Mouse (Mus musculus) intestine, postnatal 0 days (tissue): Measurements from ENCODE around the gene Rdh16f1. TPM values are rescaled to one million over a fixed set of nuclear protein-coding genes. Genes with fewer than 3 reads are reported as not detected.
"Not testable (repeated sequence)": the region's sequence is repeated elsewhere in the genome, so short reads cannot be mapped to it uniquely, and the experiment has no call there.

Experiments used
- ATAC-seq: fragments of 200-750 bp; cut with Nextera tagmentation; 2 replicates; pipeline ENCODE4 v1.8.0; 2017; ENCODE audit warnings: mild to moderate bottlenecking, moderate TSS enrichment, moderate library complexity
- H3K27ac ChIP-seq: fragments of 300-500 bp; sonication (generic); 2 replicates; pipeline ENCODE4 v1.5.1; 2014; ENCODE audit warnings: mild to moderate bottlenecking, low read depth, low read length, moderate library complexity
- H3K27me3 ChIP-seq: fragments of 300-500 bp; sonication (generic); replicated peaks from 2 replicates; pipeline ENCODE4 v1.6.1; 2014; ENCODE audit warnings: low read length, mixed read lengths; ENCODE audit not compliant: control insufficient read depth, insufficient read depth
- H3K36me3 ChIP-seq: fragments of 300-500 bp; sonication (generic); 2 replicates; pipeline ENCODE4 v1.6.1; 2014; ENCODE audit warnings: mild to moderate bottlenecking, moderate library complexity; ENCODE audit not compliant: control insufficient read depth, insufficient read depth
- H3K4me1 ChIP-seq: fragments of 300-500 bp; sonication (generic); replicated peaks from 2 replicates; pipeline ENCODE4 v1.6.1; 2014; ENCODE audit warnings: antibody characterized with exemption, low read length, mixed read lengths; ENCODE audit not compliant: control insufficient read depth, insufficient read depth
- H3K4me2 ChIP-seq: fragments of 300-500 bp; sonication (generic); replicated peaks from 2 replicates; pipeline ENCODE4 v1.6.1; 2014; ENCODE audit warnings: low read depth, mild to moderate bottlenecking, moderate library complexity
- H3K4me3 ChIP-seq: fragments of 300-500 bp; sonication (generic); 2 replicates; pipeline ENCODE4 v1.5.1; 2014; ENCODE audit warnings: low read depth, low read length
- H3K9ac ChIP-seq: fragments of 300-500 bp; sonication (generic); 2 replicates; pipeline ENCODE4 v1.6.1; 2014; ENCODE audit warnings: mild to moderate bottlenecking, low read depth, low read length
- H3K9me3 ChIP-seq: fragments of 300-500 bp; sonication (generic); 2 replicates; pipeline ENCODE4 v1.6.1; 2016; ENCODE audit warnings: mixed run types; ENCODE audit not compliant: control insufficient read depth
- CTCF ChIP-seq: sonication (generic); IDR thresholded peaks from 2 replicates; pipeline ENCODE4 v1.5.1; 2016; ENCODE audit warnings: low read depth, mild to moderate bottlenecking, control low read depth, antibody characterized with exemption, moderate library complexity
- WGBS: fragments of 180-500 bp; shearing (Covaris S2); extraction: QIAGEN DNeasy Blood & Tissue Kit; methylation state at CpG from one replicate; pipeline ENCODE4 v1.1.7; 2014; 5-methylcytosine and 5-hydroxymethylcytosine counted together
- polyA plus RNA-seq: library from polyadenylated mRNA; unstranded; fragments of >200 nt; fragmentation: Nextera tagmentation; extraction: Ambion mirVana; gene quantifications from 2 replicates; pipeline ENCODE4 v1.2.1, GENCODE M21; 2015

Gene Rdh16f1
- polyA plus RNA-seq, 1 experiment from 2014 or later: 0.43 TPM

GRCm38 (mm10) chr10:127825386-127825785 is 65.8 kb downstream of the Rdh16f1 start:
- H3K27ac ChIP-seq: no peak overlapping the region
- 88% methylated on average over 6 of the region's 6 CpGs for WGBS
- no peak overlapping the region for H3K4me3 ChIP-seq
- no peak overlapping the region for H3K9ac ChIP-seq
- H3K27me3 ChIP-seq: no peaks in the 10 kb centered on the region
- no peaks in the 10 kb centered on the region for H3K4me1 ChIP-seq
- no peak for ATAC-seq
- no peaks in the 10 kb centered on the region for H3K36me3 ChIP-seq
- no peak overlapping the region for H3K4me2 ChIP-seq
- no peaks in the 10 kb centered on the region for H3K9me3 ChIP-seq
- peak; percentile 77 for TF ChIP-seq CTCF

DNA sequence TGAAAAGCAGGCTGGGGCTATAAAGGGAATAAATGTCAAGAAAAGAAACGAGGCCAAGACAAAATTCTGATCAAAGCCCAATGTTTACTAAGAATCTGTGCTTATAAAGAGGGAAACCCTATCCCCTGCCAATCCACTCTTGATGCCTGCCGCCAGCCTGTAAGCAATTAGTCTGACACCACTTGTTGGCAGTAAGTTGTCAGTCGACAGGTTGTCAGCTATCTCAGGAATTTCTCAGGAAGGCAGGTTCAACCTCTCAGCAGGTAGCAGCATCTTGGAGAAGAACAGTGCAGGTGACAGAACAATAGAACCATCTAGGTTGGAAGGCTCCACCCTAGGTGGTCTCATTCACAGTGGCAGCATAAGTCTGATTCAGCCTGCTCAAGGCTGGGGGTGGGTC is 69.5 kb downstream of the Rdh16f1 start:
- WGBS: 92% methylated on average over 3 of the region's 3 CpGs
- no peak for ATAC-seq
- H3K4me1 ChIP-seq: no peaks in the 10 kb centered on the region

DNA sequence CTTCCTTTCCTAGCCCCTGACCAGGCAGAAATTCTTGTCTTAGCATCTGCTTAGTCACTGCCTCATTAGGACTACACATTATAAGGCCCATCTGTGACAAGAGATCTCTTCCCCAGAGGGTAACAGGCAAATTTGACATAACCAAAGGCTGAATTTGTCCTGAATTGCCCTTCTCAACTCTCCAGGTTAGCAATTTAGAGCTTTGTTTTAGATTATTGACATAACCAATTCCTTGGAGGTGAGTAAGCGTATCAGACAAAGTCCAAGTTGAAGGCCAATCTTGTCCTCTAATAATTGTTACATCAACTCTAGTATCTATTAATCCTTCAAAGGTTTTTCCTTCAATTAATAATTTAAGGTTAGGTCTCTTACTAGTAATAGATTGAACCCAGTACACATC is 74.6 kb downstream of the Rdh16f1 start:
- 76% methylated on average over 1 of the region's 1 CpGs for WGBS
- H3K9me3 ChIP-seq, H3K9ac ChIP-seq, H3K27ac ChIP-seq, ATAC-seq, H3K4me3 ChIP-seq, H3K36me3 ChIP-seq, H3K4me2 ChIP-seq, H3K4me1 ChIP-seq, H3K27me3 ChIP-seq: not testable (repeated sequence)

More for the DNA sequence above, 69.5 kb downstream of the Rdh16f1 start:
- Histone ChIP-seq H3K9me3 (no peaks in the 10 kb centered on the region), H3K9ac (no peak overlapping the region), H3K4me3 (no peak overlapping the region), H3K27me3 (no peaks in the 10 kb centered on the region), H3K27ac (no peak overlapping the region), H3K36me3 (no peaks in the 10 kb centered on the region), H3K4me2 (no peak overlapping the region)
- no peak for TF ChIP-seq CTCF

GRCm38 (mm10) chr10:127835292-127835691 is 75.7 kb downstream of the Rdh16f1 start:
- WGBS: 70% methylated on average over 5 of the region's 5 CpGs
- H3K4me2 ChIP-seq: no peak overlapping the region
- no peaks in the 10 kb centered on the region for H3K27me3 ChIP-seq
- no peak for TF ChIP-seq CTCF
- no peak for ATAC-seq
- H3K9ac ChIP-seq: no peak overlapping the region
- no peak overlapping the region for H3K4me3 ChIP-seq
- H3K4me1 ChIP-seq: no peaks in the 10 kb centered on the region
- H3K27ac ChIP-seq: no peak overlapping the region
- H3K36me3 ChIP-seq: no peaks in the 10 kb centered on the region
- H3K9me3 ChIP-seq: no peaks in the 10 kb centered on the region

GRCm38 (mm10) chr10:127837793-127838192 is 78.2 kb downstream of the Rdh16f1 start:
- H3K9ac ChIP-seq, H3K36me3 ChIP-seq, H3K27ac ChIP-seq, H3K9me3 ChIP-seq, H3K4me2 ChIP-seq, H3K4me1 ChIP-seq, ATAC-seq, H3K4me3 ChIP-seq, H3K27me3 ChIP-seq: not testable (repeated sequence)
- 92% methylated on average over 5 of the region's 5 CpGs for WGBS

- Histone ChIP-seq H3K9me3 (no peaks in the 10 kb centered on the region), H3K27me3 (no peaks in the 10 kb centered on the region), H3K4me2 (no peak overlapping the region), H3K9ac (no peak overlapping the region), H3K4me1 (no peaks in the 10 kb centered on the region), H3K4me3 (no peak overlapping the region), H3K27ac (no peak overlapping the region), H3K36me3 (no peaks in the 10 kb centered on the region)
- 89% methylated on average over 2 of the region's 2 CpGs for WGBS
- ATAC-seq: no peak
- no peak for TF ChIP-seq CTCF
These were observed 79.0 kb downstream of the Rdh16f1 start for GRCm38 (mm10) chr10:127838539-127838938.

- 74% methylated on average over 2 of the region's 2 CpGs for WGBS
- Histone ChIP-seq H3K9ac (no peak overlapping the region), H3K9me3 (no peaks in the 10 kb centered on the region), H3K4me3 (no peak overlapping the region), H3K27ac (no peak overlapping the region), H3K36me3 (no peaks in the 10 kb centered on the region), H3K4me1 (no peaks in the 10 kb centered on the region), H3K27me3 (no peaks in the 10 kb centered on the region), H3K4me2 (no peak overlapping the region)
- no peak for ATAC-seq
- TF ChIP-seq CTCF: no peak
These were observed 81.2 kb downstream of the Rdh16f1 start for GRCm38 (mm10) chr10:127840776-127841175.

Other genes with a start within 250 kb of the Rdh16f1 start
- gene Ndufa4l2, start 244.8 kb upstream of the Rdh16f1 start, polyA plus RNA-seq: 19.9 and 21.9 TPM in 2 replicates
- gene Shmt2, start 237.3 kb upstream of the Rdh16f1 start, polyA plus RNA-seq: 26.2 and 26.7 TPM in 2 replicates
- gene Nxph4, start 225.2 kb upstream of the Rdh16f1 start, polyA plus RNA-seq: 2.9 and 4.5 TPM in 2 replicates
- 28.9 and 33.4 TPM in 2 replicates for gene Lrp1, start 138.6 kb upstream of the Rdh16f1 start, polyA plus RNA-seq
- 27.1 and 29.2 TPM in 2 replicates for gene Stat6, start 116.8 kb upstream of the Rdh16f1 start, polyA plus RNA-seq
- 2.9 and 3.2 TPM in 2 replicates for gene Nemp1, start 92.9 kb upstream of the Rdh16f1 start, polyA plus RNA-seq
- 3.9 and 4.2 TPM in 2 replicates for gene Nab2, start 91.2 kb upstream of the Rdh16f1 start, polyA plus RNA-seq
- gene Myo1a, start 54.6 kb upstream of the Rdh16f1 start, polyA plus RNA-seq: 73.8 and 80.3 TPM in 2 replicates
- not detected in 2 replicates for gene Tac2, start 35.3 kb upstream of the Rdh16f1 start, polyA plus RNA-seq
- gene Zbtb39, start 20.2 kb upstream of the Rdh16f1 start, polyA plus RNA-seq: 1.3 and 1.6 TPM in 2 replicates
- 0.81 and 1.2 TPM in 2 replicates for gene Gpr182, start 8.1 kb upstream of the Rdh16f1 start, polyA plus RNA-seq
- gene Rdh1, start 66 bp upstream of the Rdh16f1 start, polyA plus RNA-seq: 0.10 and 0.12 TPM in 2 replicates
- 2.2 and 2.3 TPM in 2 replicates for gene Rdh9, start 16.6 kb downstream of the Rdh16f1 start, polyA plus RNA-seq
- gene Rdh16, start 41.4 kb downstream of the Rdh16f1 start, polyA plus RNA-seq: 0.07 TPM in 1 of 2 replicates, not detected in the other
- gene Rdh19, start 90.1 kb downstream of the Rdh16f1 start, polyA plus RNA-seq: not detected in 2 replicates
- gene Rdh16f2, start 106.7 kb downstream of the Rdh16f1 start, polyA plus RNA-seq: 0.24 and 0.39 TPM in 2 replicates
- gene Rdh7, start 129.0 kb downstream of the Rdh16f1 start, polyA plus RNA-seq: 1.1 and 1.2 TPM in 2 replicates
- gene Sdr9c7, start 138.7 kb downstream of the Rdh16f1 start, polyA plus RNA-seq: 0.09 TPM in 1 of 2 replicates, not detected in the other
- gene Hsd17b6, start 247.8 kb downstream of the Rdh16f1 start, polyA plus RNA-seq: 0.74 and 0.86 TPM in 2 replicates